Mouse (Mus musculus) retina, adult 2 months (tissue): ENCODE results near the gene Hes2.

Source experiments
- DNase-seq: peaks from one replicate; pipeline ENCODE4 v3.0.0-alpha.2; 2012; ENCODE audit warnings: low read depth, low spot score

Hes2 gene

GRCm38 (mm10) chr4:152159285-152159678 is 615 bp downstream of the Hes2 start:
- DNase-seq = no peak

- no peak for DNase-seq
Observed at GRCm38 (mm10) chr4:152160748-152161147, 2.1 kb downstream of the Hes2 start.

GRCm38 (mm10) chr4:152161601-152162000 is 2.9 kb downstream of the Hes2 start:
- DNase-seq = no peak

- DNase-seq = no peak
Observed at GRCm38 (mm10) chr4:152162748-152163147, 4.1 kb downstream of the Hes2 start.

GRCm38 (mm10) chr4:152165036-152165931 is 6.6 kb downstream of the Hes2 start:
- no peak for DNase-seq

GRCm38 (mm10) chr4:152168052-152168451 is 9.4 kb downstream of the Hes2 start:
- no peak for DNase-seq

GRCm38 (mm10) chr4:152169103-152169502 is 10.4 kb downstream of the Hes2 start:
- no peak for DNase-seq

- no peak for DNase-seq
Observed at GRCm38 (mm10) chr4:152170286-152170685, 11.6 kb downstream of the Hes2 start.

GRCm38 (mm10) chr4:152171543-152171942 is 12.9 kb downstream of the Hes2 start:
- no peak for DNase-seq

- DNase-seq = peak; percentile 72
Observed at GRCm38 (mm10) chr4:152173041-152173440, 14.4 kb downstream of the Hes2 start.

GRCm38 (mm10) chr4:152173956-152174355 is 15.3 kb downstream of the Hes2 start:
- no peak for DNase-seq

- DNase-seq = no peak
Observed at GRCm38 (mm10) chr4:152176638-152177037, 18.0 kb downstream of the Hes2 start.

GRCm38 (mm10) chr4:152177174-152177536 is 18.5 kb downstream of the Hes2 start:
- no peak for DNase-seq

GRCm38 (mm10) chr4:152177537-152178343 is 19.1 kb downstream of the Hes2 start, which contains the start of gene Acot7:
Gene Acot7, plus strand, starts transcription at chr4:152178134.
- DNase-seq = peak; percentile 83

- no peak for DNase-seq
Observed at GRCm38 (mm10) chr4:152178344-152178864, 19.7 kb downstream of the Hes2 start.

- no peak for DNase-seq
Observed at GRCm38 (mm10) chr4:152178916-152179705, 20.4 kb downstream of the Hes2 start.

- no peak for DNase-seq
Observed at GRCm38 (mm10) chr4:152179946-152180660, 21.4 kb downstream of the Hes2 start.

- no peak for DNase-seq
Observed at GRCm38 (mm10) chr4:152182205-152182604, 23.5 kb downstream of the Hes2 start.

GRCm38 (mm10) chr4:152184353-152185035 is 25.8 kb downstream of the Hes2 start:
- DNase-seq = no peak

GRCm38 (mm10) chr4:152185137-152185509 is 26.5 kb downstream of the Hes2 start:
- no peak for DNase-seq
